Mouse (Mus musculus) heart, embryonic 15.5 days (tissue): ENCODE measurements around the gene Rnf216. TPM values are rescaled to one million over a fixed set of nuclear protein-coding genes. Genes with fewer than 3 reads are reported as not detected.

Experiments used
- ATAC-seq: fragments of 200-750 bp; cut with Nextera tagmentation; replicated peaks from 2 replicates; pipeline ENCODE4 v1.8.0; 2017; ENCODE audit warnings: low read depth, moderate TSS enrichment; ENCODE audit not compliant: insufficient number of reproducible peaks, insufficient read depth, low FRiP score
- H3K27ac ChIP-seq: fragments of 300-500 bp; sonication (generic); 2 replicates; pipeline ENCODE4 v1.5.1; 2015; ENCODE audit warnings: mild to moderate bottlenecking, inconsistent platforms
- H3K27me3 ChIP-seq: fragments of 300-500 bp; sonication (generic); 2 replicates; pipeline ENCODE4 v1.6.1; 2015; ENCODE audit warnings: inconsistent platforms
- H3K36me3 ChIP-seq: fragments of 300-500 bp; sonication (generic); 2 replicates; pipeline ENCODE4 v1.6.1; 2015; ENCODE audit warnings: mild to moderate bottlenecking, inconsistent platforms
- H3K4me1 ChIP-seq: fragments of 300-500 bp; sonication (generic); replicated peaks from 2 replicates; pipeline ENCODE4 v1.6.1; 2015; ENCODE audit warnings: inconsistent platforms
- H3K4me2 ChIP-seq: fragments of 300-500 bp; sonication (generic); 2 replicates; pipeline ENCODE4 v1.6.1; 2015; ENCODE audit warnings: inconsistent platforms, mild to moderate bottlenecking, moderate library complexity
- H3K4me3 ChIP-seq: fragments of 300-500 bp; sonication (generic); 2 replicates; pipeline ENCODE4 v1.5.1; 2015; ENCODE audit warnings: mild to moderate bottlenecking, inconsistent platforms
- H3K9ac ChIP-seq: fragments of 300-500 bp; sonication (generic); 2 replicates; pipeline ENCODE4 v1.6.1; 2015; ENCODE audit warnings: mild to moderate bottlenecking, inconsistent platforms
- H3K9me3 ChIP-seq: fragments of 300-500 bp; sonication (generic); replicated peaks from 2 replicates; pipeline ENCODE4 v1.6.1; 2016; ENCODE audit warnings: inconsistent platforms
- WGBS: fragments of 180-500 bp; shearing (Covaris S2); methylation state at CpG from one replicate; pipeline ENCODE4 v1.1.7; 2015; ENCODE audit warnings: mixed read lengths; 5-methylcytosine and 5-hydroxymethylcytosine counted together
- polyA plus RNA-seq: library from polyadenylated mRNA; unstranded; fragments of >200 nt; fragmentation: Nextera tagmentation; extraction: Ambion mirVana; gene quantifications from 2 replicates; pipeline ENCODE4 v1.2.1, GENCODE M21; 2015

The Rnf216 gene
- polyA plus RNA-seq, 1 experiment from 2014 or later: 23.9 TPM

DNA sequence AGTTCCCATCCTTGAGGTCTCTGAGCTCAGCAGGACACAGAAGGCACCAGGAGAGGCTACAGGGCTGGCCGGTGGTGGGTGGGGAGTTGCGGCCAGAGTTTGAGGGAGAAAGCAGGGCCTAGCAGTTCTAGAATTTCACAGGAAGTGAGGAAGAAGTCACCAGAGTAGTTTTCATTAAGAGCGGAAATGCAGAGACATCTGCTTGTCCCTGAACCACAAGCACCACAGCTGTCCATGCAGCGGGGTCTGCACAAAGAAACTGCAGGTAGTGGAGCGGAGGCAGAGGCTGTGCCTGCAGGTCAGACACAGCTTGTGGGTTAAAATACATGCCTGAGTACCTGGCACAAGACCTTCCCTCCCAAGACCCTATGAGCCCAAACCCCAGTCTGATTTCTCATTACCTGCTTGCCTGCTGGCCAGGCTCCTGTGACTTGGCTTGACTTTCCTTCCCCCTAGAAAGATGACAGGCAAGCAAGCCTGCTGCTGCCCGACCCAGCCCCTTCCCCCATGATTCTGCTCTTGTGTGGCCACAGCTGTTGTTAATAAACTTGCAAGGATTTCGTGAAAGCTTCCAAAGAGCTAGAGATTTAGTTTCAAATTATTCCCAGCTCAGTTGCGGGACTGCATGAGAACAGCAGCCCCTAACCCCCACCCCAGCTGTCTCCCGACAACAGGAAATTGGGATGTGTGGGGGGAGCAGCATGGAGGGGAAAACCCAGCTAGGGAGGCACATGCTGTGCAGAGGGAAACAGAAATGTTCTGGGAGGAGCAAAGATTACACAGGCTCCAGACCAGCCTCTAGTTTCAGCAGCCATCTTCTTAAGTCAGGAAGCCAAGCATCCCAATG lies 111.9 kb downstream of the Rnf216 start:
- H3K27ac ChIP-seq: peak overlapping the region; percentile 86
- peaks cover 5% of the 10 kb centered on the region; the same call in 1 of the 2 replicates for H3K36me3 ChIP-seq
- peak; percentile 75 for ATAC-seq
- H3K27me3 ChIP-seq: no peaks in the 10 kb centered on the region
- H3K4me2 ChIP-seq: peak overlapping the region; percentile 20
- H3K4me1 ChIP-seq: peaks cover 21% of the 10 kb centered on the region
- H3K9ac ChIP-seq: 0 out of 2 replicates have a peak overlapping the region, but pooled peaks have one; percentile 2
- WGBS: 43% methylated on average over 9 of the region's 9 CpGs
- H3K9me3 ChIP-seq: no peaks in the 10 kb centered on the region
- H3K4me3 ChIP-seq: no peak overlapping the region

DNA sequence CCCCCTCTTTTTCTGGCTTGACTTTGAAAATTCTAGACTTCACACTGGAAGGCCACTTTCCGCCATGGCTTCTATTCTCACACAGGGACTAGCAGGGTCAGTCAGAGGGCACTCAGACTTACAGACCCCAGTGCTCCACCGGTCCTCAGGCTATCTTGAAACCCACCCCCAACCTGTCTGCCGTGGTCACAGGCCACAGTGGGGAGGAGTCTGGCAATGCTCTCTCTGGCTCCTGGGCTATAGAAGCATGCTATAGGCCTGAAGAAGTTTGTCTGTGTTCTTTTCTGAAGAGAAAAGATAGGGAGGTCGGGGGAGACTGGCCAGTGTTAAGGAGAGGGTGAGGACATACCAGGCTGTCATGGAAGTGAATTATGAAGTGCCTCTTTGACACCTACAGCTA lies 112.7 kb downstream of the Rnf216 start:
- Histone ChIP-seq H3K9ac (no peak overlapping the region), H3K9me3 (no peaks in the 10 kb centered on the region), H3K4me1 (peaks cover 21% of the 10 kb centered on the region), H3K4me2 (peak overlapping the region; percentile 20; the same call in 1 of the 2 replicates), H3K27me3 (no peaks in the 10 kb centered on the region), H3K36me3 (peaks cover 5% of the 10 kb centered on the region; the same call in 1 of the 2 replicates), H3K4me3 (no peak overlapping the region), H3K27ac (peak overlapping the region; percentile 86)
- WGBS: 27% methylated on average over 4 of the region's 4 CpGs
- ATAC-seq: no peak

DNA sequence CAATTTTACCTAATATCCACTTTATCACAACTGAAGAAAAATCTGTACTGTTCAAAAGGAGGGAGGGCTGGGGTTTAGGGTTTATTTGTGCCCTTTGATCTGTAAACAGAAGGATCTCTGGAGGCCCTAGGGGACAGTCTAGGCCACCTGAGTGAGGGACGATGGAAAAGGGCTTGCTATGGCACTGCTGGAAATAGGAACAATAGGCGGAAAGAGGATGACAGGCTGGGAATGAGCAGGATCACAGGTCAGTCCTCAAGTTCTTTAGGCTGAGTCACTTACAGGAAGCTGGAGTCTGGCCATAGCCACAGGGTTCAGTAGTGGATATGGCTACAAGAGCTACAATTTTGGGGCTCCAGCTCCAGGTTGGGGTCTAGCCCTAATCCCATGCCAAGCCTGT lies 114.6 kb downstream of the Rnf216 start:
- H3K9ac ChIP-seq: no peak overlapping the region
- peak; percentile 42; the same call in 1 of the 2 replicates for ATAC-seq
- no peak overlapping the region for H3K4me2 ChIP-seq
- no peaks in the 10 kb centered on the region for H3K27me3 ChIP-seq
- WGBS: 50% methylated on average over 2 of the region's 2 CpGs
- no peak overlapping the region for H3K4me3 ChIP-seq
- H3K4me1 ChIP-seq: peaks cover 21% of the 10 kb centered on the region
- H3K9me3 ChIP-seq: no peaks in the 10 kb centered on the region
- peak overlapping the region; percentile 63 for H3K27ac ChIP-seq
- H3K36me3 ChIP-seq: peaks cover 7% of the 10 kb centered on the region

DNA sequence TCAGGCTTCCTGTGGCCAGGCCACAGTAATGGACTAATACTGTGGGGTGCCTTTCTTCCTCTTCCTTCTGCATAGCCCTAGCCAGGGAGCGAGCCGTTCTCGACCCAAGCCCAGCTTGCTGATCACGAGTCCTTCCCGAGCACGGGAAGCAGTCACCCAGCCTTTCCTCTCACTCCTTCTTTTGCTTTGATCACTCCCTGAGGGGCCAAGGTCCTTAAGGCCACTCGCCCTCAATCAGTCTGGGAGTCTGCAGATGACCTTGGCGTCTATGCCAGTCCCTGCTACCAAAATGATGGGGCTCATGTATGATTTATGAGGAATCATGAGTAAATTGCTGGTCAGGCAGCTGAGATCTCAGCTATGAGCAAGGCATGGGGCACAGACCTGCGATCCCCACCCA lies 115.3 kb downstream of the Rnf216 start:
- Histone ChIP-seq H3K27me3 (no peaks in the 10 kb centered on the region), H3K4me2 (no peak overlapping the region), H3K36me3 (peaks cover 13% of the 10 kb centered on the region), H3K9ac (no peak overlapping the region), H3K27ac (peak overlapping the region; percentile 63), H3K4me3 (no peak overlapping the region), H3K9me3 (no peaks in the 10 kb centered on the region), H3K4me1 (peaks cover 21% of the 10 kb centered on the region)
- ATAC-seq: no peak
- WGBS: 63% methylated on average over 9 of the region's 9 CpGs

DNA sequence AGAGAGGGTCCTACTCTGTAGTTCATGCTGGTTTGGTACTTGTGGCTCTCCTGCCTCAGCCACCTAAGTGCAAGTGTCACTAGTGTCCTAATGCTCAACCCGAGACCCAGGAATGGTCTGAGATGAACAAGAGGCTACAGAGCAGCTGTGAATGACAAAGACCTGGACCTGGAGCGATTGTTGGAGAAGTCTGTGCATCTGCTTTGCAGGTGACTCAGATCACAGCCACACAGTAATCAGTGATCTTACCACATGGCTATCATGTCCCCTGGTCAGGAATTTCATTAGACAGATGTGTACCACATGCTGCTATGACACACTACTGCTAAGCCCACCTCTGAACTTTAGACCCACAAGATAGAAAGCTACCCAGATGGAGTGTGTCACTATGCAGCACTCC lies 118.0 kb downstream of the Rnf216 start:
- Histone ChIP-seq H3K4me1 (peaks cover 5% of the 10 kb centered on the region; the same call in 1 of the 2 replicates), H3K9ac (no peak overlapping the region), H3K27ac (no peak overlapping the region), H3K27me3 (no peaks in the 10 kb centered on the region), H3K4me2 (no peak overlapping the region), H3K36me3 (peaks cover 29% of the 10 kb centered on the region), H3K9me3 (no peaks in the 10 kb centered on the region), H3K4me3 (no peak overlapping the region)
- 88% methylated on average over 2 of the region's 2 CpGs for WGBS
- ATAC-seq: no peak

DNA sequence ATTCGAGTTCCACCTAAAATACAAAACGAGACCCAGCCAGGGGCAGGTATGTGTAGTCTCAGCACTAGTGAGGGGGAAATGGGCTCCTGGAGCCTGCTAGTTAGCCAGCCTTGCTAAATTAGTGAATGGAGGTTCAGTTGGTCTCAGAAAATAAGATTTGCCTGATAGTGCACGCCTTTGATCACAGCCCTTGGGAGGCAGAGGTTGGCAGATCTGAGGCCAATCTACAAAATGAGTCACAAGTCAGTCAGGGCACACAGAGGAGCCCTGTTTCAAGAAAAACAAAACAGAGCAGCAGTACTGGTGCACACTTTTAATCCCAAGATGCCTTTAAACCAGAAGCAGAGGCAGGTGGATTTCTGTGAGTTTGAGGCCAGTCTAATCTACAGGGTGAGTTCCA lies 123.6 kb downstream of the Rnf216 start:
- H3K4me2 ChIP-seq: no peak overlapping the region
- H3K36me3 ChIP-seq: peaks cover 29% of the 10 kb centered on the region
- no peak overlapping the region for H3K9ac ChIP-seq
- no peak for ATAC-seq
- no peaks in the 10 kb centered on the region for H3K9me3 ChIP-seq
- H3K4me3 ChIP-seq: no peak overlapping the region
- no peak overlapping the region for H3K27ac ChIP-seq
- no peaks in the 10 kb centered on the region for H3K27me3 ChIP-seq
- WGBS: 85% methylated on average over 3 of the region's 3 CpGs
- H3K4me1 ChIP-seq: peaks cover 6% of the 10 kb centered on the region

DNA sequence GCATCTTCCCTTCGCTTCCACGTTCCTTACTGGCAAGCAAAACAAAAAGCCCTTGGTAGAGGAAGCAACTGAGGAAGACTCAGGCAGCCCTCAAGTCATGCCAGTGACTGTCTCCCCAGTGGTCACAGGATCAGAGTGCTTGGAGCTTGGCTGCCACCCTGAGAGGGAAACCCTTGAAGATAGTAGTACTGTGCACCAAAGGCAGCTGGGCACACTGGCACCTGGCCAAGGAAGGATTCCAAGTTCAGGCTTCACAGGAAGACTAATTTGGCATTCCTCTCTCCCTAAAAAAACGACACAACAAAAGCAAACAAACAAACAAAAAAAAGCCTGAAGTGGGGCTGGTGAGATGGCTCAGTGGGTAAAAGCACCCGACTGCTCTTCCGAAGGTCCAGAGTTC lies 124.3 kb downstream of the Rnf216 start:
- Histone ChIP-seq H3K4me3 (no peak overlapping the region), H3K27ac (no peak overlapping the region), H3K4me1 (peaks cover 6% of the 10 kb centered on the region), H3K36me3 (peaks cover 25% of the 10 kb centered on the region), H3K9ac (no peak overlapping the region), H3K4me2 (no peak overlapping the region), H3K9me3 (no peaks in the 10 kb centered on the region), H3K27me3 (no peaks in the 10 kb centered on the region)
- 79% methylated on average over 5 of the region's 5 CpGs for WGBS
- no peak for ATAC-seq

DNA sequence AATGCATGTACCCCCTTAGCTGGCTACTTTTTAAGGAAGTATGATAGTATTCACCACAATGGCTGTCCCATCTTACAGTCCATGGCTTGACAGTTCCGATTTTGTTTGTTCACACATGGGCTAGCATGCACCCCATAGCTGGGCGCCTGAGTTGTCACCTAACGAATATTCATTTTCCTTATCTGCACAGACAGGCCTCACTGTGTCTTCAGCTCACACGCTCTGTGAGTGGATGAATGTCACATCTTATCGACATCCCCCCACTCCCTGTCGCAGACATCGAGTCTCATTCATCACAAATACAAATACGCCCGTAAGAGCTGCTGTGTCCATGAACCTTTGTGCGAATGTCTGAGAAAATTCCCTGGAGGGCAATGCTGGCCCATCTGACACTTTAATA lies 128.5 kb downstream of the Rnf216 start:
- Histone ChIP-seq H3K36me3 (no peaks in the 10 kb centered on the region), H3K4me2 (no peak overlapping the region), H3K9ac (no peak overlapping the region), H3K4me1 (peaks cover 15% of the 10 kb centered on the region), H3K27me3 (no peaks in the 10 kb centered on the region), H3K9me3 (no peaks in the 10 kb centered on the region), H3K27ac (no peak overlapping the region), H3K4me3 (no peak overlapping the region)
- WGBS: 75% methylated on average over 10 of the region's 10 CpGs
- ATAC-seq: no peak

DNA sequence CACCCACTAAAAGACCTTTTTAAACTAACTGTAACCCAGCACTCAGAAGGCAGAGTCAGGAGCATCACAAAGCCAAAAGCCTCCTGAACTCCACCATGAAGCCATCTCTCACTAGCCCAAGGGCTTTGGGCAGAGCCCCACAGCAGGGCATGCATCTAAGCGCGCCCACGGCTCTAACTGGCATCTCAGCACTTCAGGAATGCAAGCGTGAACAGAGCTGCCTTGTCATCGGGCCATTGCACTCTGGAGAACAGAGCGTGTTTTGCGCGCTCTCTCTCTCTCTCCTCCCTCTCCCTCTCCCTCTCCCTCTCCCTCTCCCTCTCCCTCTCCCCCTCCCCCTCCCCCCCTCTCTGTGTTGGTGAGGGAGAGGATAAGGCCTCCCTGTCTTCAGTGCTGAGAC lies 129.6 kb downstream of the Rnf216 start:
- H3K9me3 ChIP-seq: no peaks in the 10 kb centered on the region
- H3K9ac ChIP-seq: no peak overlapping the region
- no peaks in the 10 kb centered on the region for H3K36me3 ChIP-seq
- 46% methylated on average over 8 of the region's 8 CpGs for WGBS
- H3K4me1 ChIP-seq: peaks cover 11% of the 10 kb centered on the region
- no peak overlapping the region for H3K4me3 ChIP-seq
- no peak overlapping the region for H3K27ac ChIP-seq
- H3K27me3 ChIP-seq: no peaks in the 10 kb centered on the region
- no peak overlapping the region for H3K4me2 ChIP-seq
- ATAC-seq: no peak

DNA sequence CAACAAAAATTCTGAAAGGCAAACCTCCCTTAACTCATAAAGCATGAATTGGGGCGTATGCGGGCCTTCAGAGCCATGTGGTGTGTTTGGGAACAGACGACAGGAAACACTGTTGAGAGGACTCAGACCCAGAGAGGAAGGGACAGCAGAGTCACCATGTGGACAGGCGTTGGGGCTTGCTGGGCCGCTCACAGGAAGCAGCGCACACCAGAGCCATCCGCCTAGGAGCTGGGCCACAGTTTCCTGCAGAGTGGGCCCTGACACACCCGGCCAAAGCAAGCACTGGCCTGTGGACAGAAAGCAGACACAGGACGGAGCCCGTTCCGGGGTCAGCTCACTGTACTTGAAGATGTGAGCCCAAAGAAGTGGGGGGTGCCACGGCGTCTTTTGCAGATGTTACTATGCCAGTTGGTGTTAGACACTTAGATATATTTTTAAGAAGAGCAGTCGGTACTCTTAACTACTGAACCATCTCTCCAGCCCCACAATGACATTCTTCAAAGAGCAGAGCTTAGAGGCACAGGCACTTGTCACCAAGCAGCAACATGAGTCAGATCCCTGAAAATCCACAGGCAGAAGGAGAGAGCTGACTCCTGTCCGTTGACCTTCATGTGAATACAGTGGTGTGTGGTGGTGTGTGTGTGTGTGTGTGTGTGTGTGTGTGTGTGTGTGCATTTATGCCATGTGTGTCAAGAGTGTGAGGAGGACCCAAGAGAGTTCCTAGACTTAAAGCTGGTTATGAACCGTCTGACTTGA lies 130.6 kb downstream of the Rnf216 start:
- ATAC-seq: peak; percentile 76; the same call in 1 of the 2 replicates
- H3K9ac ChIP-seq: no peak overlapping the region
- no peak overlapping the region for H3K4me3 ChIP-seq
- peaks cover 9% of the 10 kb centered on the region for H3K4me1 ChIP-seq
- WGBS: 55% methylated on average over 16 of the region's 16 CpGs
- H3K4me2 ChIP-seq: no peak overlapping the region
- peak overlapping the region; percentile 62 for H3K27ac ChIP-seq
- H3K9me3 ChIP-seq: no peaks in the 10 kb centered on the region
- H3K36me3 ChIP-seq: no peaks in the 10 kb centered on the region
- H3K27me3 ChIP-seq: no peaks in the 10 kb centered on the region

DNA sequence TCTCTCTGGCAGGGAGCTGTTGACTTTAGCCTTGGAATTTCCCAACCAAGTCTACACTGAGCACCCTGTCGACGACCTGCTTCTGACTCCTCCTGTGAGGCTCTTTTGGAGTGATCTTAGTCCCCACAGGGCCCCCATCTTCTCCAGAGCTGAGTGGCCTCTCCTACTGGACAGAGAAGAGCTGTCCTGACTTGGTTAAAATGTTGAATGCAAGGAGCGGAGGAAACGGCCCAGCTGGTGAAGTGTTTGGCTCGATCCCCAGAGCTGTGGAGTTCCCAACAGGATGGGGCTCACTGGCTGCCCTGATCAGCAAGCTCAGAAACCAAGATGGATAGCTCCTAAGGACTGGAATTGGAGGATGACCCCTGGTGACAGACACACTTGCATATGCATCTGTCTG lies 136.3 kb downstream of the Rnf216 start:
- ATAC-seq: no peak
- no peak overlapping the region for H3K4me3 ChIP-seq
- H3K27me3 ChIP-seq: no peaks in the 10 kb centered on the region
- no peak overlapping the region for H3K4me2 ChIP-seq
- peak overlapping the region; percentile 25 for H3K27ac ChIP-seq
- 15% methylated on average over 5 of the region's 5 CpGs for WGBS
- peaks cover 5% of the 10 kb centered on the region; the same call in 1 of the 2 replicates for H3K36me3 ChIP-seq
- no peak overlapping the region for H3K9ac ChIP-seq
- peaks cover 17% of the 10 kb centered on the region for H3K4me1 ChIP-seq
- H3K9me3 ChIP-seq: no peaks in the 10 kb centered on the region
